Mouse (Mus musculus): ENCODE data around the gene Psg27. TPM values are rescaled to one million over a fixed set of nuclear protein-coding genes. Genes with fewer than 3 reads are reported as not detected.
"Not testable (repeated sequence)": the region's sequence is repeated elsewhere in the genome, so short reads cannot be mapped to it uniquely, and the experiment has no call there.

Gene Psg27
- not detected for total RNA-seq (2021)

- DNase-seq (ENCODE audit: low spot score): no peak
- intact Hi-C loops (cut with DNase I): no loop called here
Measured at GRCm38 (mm10) chr7:18567205-18567604, at the start of gene Psg27. Psg27 (minus strand) TSS chr7:18567305.

GRCm38 (mm10) chr7:18616401-18616800, 49.3 kb upstream of the Psg27 start, which contains the start of gene Psg23:
Psg23 (minus strand) TSS chr7:18616501.
- intact Hi-C loops (cut with DNase I): not testable (repeated sequence)

GRCm38 (mm10) chr7:18559850-18560249, 7.3 kb downstream of the Psg27 start:
- DNase-seq (ENCODE audit: low spot score): no peak
- intact Hi-C loops (cut with DNase I): no loop called here

More at GRCm38 (mm10) chr7:18616401-18616800, 49.3 kb upstream of the Psg27 start, which contains the start of gene Psg23:
- not testable (repeated sequence) for DNase-seq (ENCODE audit: low spot score)

GRCm38 (mm10) chr7:18555751-18556150, 11.4 kb downstream of the Psg27 start:
- DNase-seq (ENCODE audit: low spot score); intact Hi-C loops (cut with DNase I): not testable (repeated sequence)

GRCm38 (mm10) chr7:18533420-18533819, 33.7 kb downstream of the Psg27 start:
- intact Hi-C loops (cut with DNase I): no loop called here
- no peak for DNase-seq (ENCODE audit: low spot score)

- DNase-seq (ENCODE audit: low spot score): no peak
- intact Hi-C loops (cut with DNase I): no loop called here
Measured at GRCm38 (mm10) chr7:18532169-18532568, 34.9 kb downstream of the Psg27 start, which contains the start of gene Psg25. Psg25 (minus strand) TSS chr7:18532269.

- intact Hi-C loops (cut with DNase I): no loop called here
- no peak for DNase-seq (ENCODE audit: low spot score)
Measured at GRCm38 (mm10) chr7:18524668-18525067, 42.4 kb downstream of the Psg27 start.

- intact Hi-C loops (cut with DNase I); DNase-seq (ENCODE audit: low spot score): not testable (repeated sequence)
Measured at GRCm38 (mm10) chr7:18512848-18513247, 54.3 kb downstream of the Psg27 start.

GRCm38 (mm10) chr7:18512417-18512816, 54.7 kb downstream of the Psg27 start:
- DNase-seq (ENCODE audit: low spot score); intact Hi-C loops (cut with DNase I): not testable (repeated sequence)

GRCm38 (mm10) chr7:18511479-18511878, 55.6 kb downstream of the Psg27 start:
- DNase-seq (ENCODE audit: low spot score): no peak
- intact Hi-C loops (cut with DNase I): no loop called here

Other genes with a start within 250 kb of the Psg27 start
- gene Psg18, start 212.3 kb downstream of the Psg27 start, total RNA-seq (2021): not detected
- gene Psg28, start 135.3 kb downstream of the Psg27 start, total RNA-seq (2021): not detected
- gene Psg26, start 83.1 kb downstream of the Psg27 start, total RNA-seq (2021): not detected
- not detected for gene Psg25, start 35.0 kb downstream of the Psg27 start, total RNA-seq (2021)
- gene Psg23, start 49.2 kb upstream of the Psg27 start, total RNA-seq (2021): not detected
- gene Psg21, start 89.4 kb upstream of the Psg27 start, total RNA-seq (2021): not detected
- gene Psg20, start 118.9 kb upstream of the Psg27 start, total RNA-seq (2021): not detected
- not detected for gene Psg22, start 150.8 kb upstream of the Psg27 start, total RNA-seq (2021)
- not detected for gene Psg19, start 231.2 kb upstream of the Psg27 start, total RNA-seq (2021)

Data from heart, postnatal 25 days (tissue).